Mouse (Mus musculus): ENCODE data around the gene Mark2. TPM values are rescaled to one million over a fixed set of nuclear protein-coding genes. Genes with fewer than 3 reads are reported as not detected.

Mark2 gene
- total RNA-seq, 2 experiments from 2014 or later, result 123 to 139 TPM

GRCm38 (mm10) chr19:7267781-7268721, 73.6 kb downstream of the Mark2 start:
- DNase-seq (ENCODE audit: low spot score in 2 of 2), result peak; percentile 60 to 75

GRCm38 (mm10) chr19:7267091-7267741, 74.4 kb downstream of the Mark2 start, which contains the start of gene Rcor2:
Gene Rcor2 (plus strand): TSS chr19:7267325.
- peak; percentile 20 to 42 for DNase-seq (ENCODE audit: low spot score in 2 of 2)

GRCm38 (mm10) chr19:7266421-7266831, 75.2 kb downstream of the Mark2 start:
- DNase-seq (ENCODE audit: low spot score in 2 of 2), result peak in 1 of 2 experiments; percentile 5

GRCm38 (mm10) chr19:7265478-7266191, 76.0 kb downstream of the Mark2 start:
- DNase-seq (ENCODE audit: low spot score in 2 of 2), result no peak

GRCm38 (mm10) chr19:7264766-7265331, 76.8 kb downstream of the Mark2 start:
- DNase-seq (ENCODE audit: low spot score in 2 of 2), result peak in 1 of 2 experiments; percentile 18

GRCm38 (mm10) chr19:7264088-7264765, 77.4 kb downstream of the Mark2 start:
- DNase-seq (ENCODE audit: low spot score in 2 of 2), result peak; percentile 74 to 90

- DNase-seq (ENCODE audit: low spot score in 2 of 2), result no peak
These were observed 79.1 kb downstream of the Mark2 start for GRCm38 (mm10) chr19:7262592-7262991.

GRCm38 (mm10) chr19:7261964-7262363, 79.7 kb downstream of the Mark2 start:
- DNase-seq (ENCODE audit: low spot score in 2 of 2), result no peak

GRCm38 (mm10) chr19:7261476-7261875, 80.2 kb downstream of the Mark2 start:
- DNase-seq (ENCODE audit: low spot score in 2 of 2), result no peak

- DNase-seq (ENCODE audit: low spot score in 2 of 2), result no peak
These were observed 83.8 kb downstream of the Mark2 start for GRCm38 (mm10) chr19:7257881-7258280.

- DNase-seq (ENCODE audit: low spot score in 2 of 2), result no peak
These were observed 95.6 kb downstream of the Mark2 start for GRCm38 (mm10) chr19:7246021-7246420.

GRCm38 (mm10) chr19:7240782-7241690, 100.6 kb downstream of the Mark2 start, which contains the start of gene Naa40:
Gene Naa40 (minus strand): TSS chr19:7241183.
- peak; percentile 85 to 95 for DNase-seq (ENCODE audit: low spot score in 2 of 2)

- no peak for DNase-seq (ENCODE audit: low spot score in 2 of 2)
These were observed 101.4 kb downstream of the Mark2 start for GRCm38 (mm10) chr19:7240291-7240690.

GRCm38 (mm10) chr19:7239574-7239973, 102.1 kb downstream of the Mark2 start:
- DNase-seq (ENCODE audit: low spot score in 2 of 2), result no peak

- no peak for DNase-seq (ENCODE audit: low spot score in 2 of 2)
These were observed 104.9 kb downstream of the Mark2 start for GRCm38 (mm10) chr19:7236742-7237141.

GRCm38 (mm10) chr19:7236011-7236410, 105.6 kb downstream of the Mark2 start:
- no peak for DNase-seq (ENCODE audit: low spot score in 2 of 2)

GRCm38 (mm10) chr19:7235461-7235860, 106.2 kb downstream of the Mark2 start:
- DNase-seq (ENCODE audit: low spot score in 2 of 2), result no peak

GRCm38 (mm10) chr19:7234537-7235221, 107.0 kb downstream of the Mark2 start:
- DNase-seq (ENCODE audit: low spot score in 2 of 2), result peak; percentile 77 to 85

GRCm38 (mm10) chr19:7226511-7226914, 115.1 kb downstream of the Mark2 start:
- DNase-seq (ENCODE audit: low spot score in 2 of 2), result no peak

Measured in left cerebral cortex, adult 18-20 months (tissue).